Mouse (Mus musculus) layer of hippocampus, adult 18-20 months (tissue): ENCODE results near the gene Fbxw11. TPM values are rescaled to one million over a fixed set of nuclear protein-coding genes. Genes with fewer than 3 reads are reported as not detected.
A peak's percentile ranks its signal among the peaks of the same experiment; 100 is the strongest.

Experiments
- DNase-seq, 2 experiments: peaks; one replicate each; pipeline ENCODE4 v3.0.0; 2022; ENCODE audit warnings: low spot score in 2 of 2
- total RNA-seq, 2 experiments: library from RNA; stranded (reverse); gene quantifications; 2 replicates each; pipeline ENCODE4 v1.2.3; 2021

The Fbxw11 gene
- total RNA-seq, 2 experiments from 2014 or later, result 141 to 164 TPM

DNA sequence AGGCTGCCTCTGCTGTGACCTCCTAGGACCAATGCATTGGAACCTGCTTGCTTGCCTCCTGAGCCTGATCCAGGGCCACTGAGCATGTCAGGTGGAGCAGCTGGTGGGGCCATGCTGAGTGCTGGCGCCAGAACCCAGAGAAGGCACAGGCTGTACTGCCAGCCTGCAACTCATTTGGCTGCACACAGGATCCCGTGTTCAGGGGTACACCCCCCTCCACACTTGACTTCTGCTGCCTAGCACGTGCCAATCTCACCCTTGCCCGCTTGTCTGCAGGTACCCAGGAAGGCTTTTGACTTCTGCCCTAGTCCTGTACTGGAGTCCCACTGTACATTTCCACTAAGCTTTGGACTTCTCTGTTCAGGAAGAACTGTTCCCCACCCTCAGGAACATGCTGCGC is 19.3 kb upstream of the Fbxw11 start:
- peak; percentile 68 to 88 for DNase-seq

DNA sequence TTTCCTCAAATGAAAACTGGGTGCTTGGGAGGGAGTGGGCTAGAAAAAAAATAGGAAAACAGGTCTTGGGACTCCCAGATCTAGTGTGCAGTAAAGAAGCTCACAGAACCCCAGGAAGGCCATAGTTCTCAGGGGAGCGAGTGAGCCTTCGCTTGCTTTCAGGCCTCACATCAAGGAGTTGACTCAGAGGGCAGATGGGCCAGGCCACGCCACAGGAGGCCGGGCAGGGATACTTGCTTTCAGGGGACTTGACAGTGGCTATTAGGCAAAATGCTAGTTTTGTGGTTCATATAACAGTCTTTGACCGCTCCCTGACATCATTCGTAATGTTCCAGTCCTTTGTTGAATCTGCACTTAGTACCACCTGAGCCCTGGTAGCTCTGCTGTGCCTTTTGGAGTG is 18.6 kb upstream of the Fbxw11 start:
- no peak for DNase-seq

DNA sequence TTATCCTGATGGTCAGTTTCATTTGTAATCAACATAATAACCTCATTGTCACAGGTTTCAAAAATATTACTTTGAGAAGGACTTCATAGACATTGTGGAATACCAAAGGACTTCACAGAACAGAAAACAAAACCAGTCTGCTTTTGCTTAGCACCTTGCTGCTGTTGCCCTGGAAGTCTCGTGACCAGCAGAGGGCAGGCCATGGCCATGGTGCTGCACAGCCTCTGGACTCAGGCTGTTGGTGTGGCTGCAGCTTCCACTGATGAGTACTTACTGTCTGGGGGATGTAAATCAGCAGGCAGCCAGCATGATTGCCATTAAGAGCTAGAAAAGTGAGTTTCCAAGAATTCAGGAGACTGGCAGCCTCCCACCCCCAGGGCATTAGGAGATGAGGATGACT is 16.8 kb upstream of the Fbxw11 start:
- DNase-seq, result peak in 1 of 2 experiments; percentile 65

DNA sequence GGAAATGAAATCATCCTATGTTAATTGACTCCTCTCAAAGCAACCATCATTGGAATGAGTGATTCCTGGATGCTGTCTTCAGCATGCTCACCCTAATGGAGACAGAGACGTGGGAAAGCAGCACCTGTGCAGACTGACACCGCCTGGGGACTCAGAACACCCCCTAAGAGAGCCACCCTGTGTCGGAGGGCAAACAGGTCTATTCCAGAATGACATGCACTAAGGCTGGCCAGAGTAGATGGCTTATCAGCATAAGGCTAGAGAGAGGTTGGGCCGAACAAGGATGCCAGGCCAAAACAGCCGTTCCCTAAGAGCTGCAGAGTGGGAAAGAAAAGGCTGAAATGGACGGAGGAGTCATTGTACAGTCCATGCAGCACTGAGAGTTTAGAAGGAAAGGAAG is 16.4 kb upstream of the Fbxw11 start:
- no peak for DNase-seq

DNA sequence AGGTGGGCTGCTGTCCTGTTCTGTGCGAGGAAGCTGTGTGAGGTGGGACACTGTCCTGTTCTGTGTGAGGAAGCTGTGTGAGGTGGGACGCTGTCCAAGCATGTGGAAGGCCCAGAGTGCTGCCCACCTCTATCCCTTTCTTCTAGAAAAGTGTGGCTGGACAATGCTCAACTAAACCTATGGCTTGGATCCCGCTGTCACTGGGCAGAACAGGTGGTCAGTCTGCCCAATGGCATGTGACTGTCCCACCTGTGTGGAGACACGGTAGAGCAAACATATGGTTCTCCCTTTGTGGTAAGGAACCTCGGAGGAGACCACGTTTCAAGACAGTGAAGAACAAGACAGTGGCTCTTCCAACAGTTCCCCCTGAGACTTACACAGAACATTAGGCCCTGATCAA is 14.6 kb upstream of the Fbxw11 start:
- no peak for DNase-seq

DNA sequence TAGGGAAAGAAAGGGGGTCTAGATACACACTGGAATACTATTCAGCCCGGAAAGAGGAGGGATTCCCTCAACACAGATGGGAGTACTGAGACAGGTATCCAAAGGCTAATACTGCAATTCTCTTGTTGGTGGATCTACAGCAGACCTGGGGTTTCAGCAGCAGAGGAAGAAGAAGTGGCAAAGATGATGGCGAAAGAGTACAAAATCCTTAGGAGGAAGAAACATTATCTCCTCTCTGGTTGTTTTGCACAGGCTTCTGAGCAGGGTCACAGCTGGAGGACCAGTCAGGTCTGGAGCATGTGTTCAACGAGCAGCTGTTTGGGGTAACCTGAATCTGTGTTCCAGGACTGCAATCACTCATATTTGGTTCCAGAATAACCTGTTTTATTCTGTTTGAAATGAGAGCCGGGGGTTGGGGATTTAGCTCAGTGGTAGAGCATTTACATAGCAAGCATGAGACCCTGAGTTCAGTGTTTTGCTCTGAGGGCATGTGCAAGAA is 12.8 kb upstream of the Fbxw11 start:
- no peak for DNase-seq

DNA sequence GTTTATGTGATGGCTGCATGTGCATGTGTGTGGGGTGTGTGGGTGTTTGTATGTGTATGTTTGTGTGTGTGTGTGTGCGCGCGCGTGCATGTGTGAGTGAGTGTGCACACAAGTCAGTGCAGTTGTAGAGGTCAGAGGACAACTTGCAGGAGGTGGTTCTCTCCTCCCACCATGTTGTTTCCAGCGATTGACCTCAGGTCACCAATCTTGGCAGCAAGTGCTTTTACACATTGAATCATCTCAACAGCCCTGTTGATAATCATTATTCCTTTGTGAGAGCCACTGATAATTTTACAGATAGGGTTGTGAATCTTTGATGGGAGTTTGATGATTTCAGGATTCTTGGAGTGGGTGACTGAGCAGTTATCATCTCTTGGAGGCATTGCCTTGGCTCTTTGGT is 9.9 kb upstream of the Fbxw11 start:
- DNase-seq, result no peak

DNA sequence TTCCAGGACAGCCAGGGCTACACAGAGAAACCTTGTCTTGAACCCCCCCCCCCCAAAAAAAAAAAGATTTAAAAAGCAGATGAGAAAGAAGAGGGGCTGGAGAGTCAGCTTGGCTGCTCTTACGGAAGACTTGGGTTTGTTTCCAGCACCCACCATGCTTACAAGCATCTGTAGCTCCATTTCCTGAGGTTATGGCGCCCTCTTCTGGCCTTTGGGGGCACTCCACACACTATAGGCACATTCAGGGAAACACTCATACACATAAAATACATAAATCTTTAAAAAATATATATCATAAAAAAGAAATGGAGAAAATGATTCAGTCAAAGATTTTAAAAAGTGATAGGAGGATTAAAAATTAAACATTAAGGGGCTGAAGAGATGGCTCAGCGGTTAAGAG is 9.0 kb upstream of the Fbxw11 start:
- DNase-seq, result no peak

DNA sequence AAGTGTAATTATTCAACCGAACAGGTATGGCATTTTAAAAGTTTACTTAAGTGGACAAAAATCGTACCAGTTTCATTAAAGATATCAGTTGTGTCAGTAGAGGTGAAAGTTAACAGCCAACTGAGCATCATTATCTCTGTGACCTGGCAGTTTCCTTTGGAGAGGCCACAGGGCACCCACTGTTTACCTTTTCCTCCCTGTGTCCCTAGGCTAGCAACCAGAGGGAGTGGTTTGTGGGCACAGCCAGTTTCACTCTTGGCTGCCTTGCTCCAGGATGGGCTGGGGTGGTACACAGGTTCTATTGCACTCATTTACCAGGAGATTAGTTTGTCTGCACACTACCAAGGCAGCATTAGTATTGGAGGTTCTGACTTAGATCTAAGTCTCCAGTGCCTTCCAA is 8.4 kb upstream of the Fbxw11 start:
- DNase-seq, result no peak

DNA sequence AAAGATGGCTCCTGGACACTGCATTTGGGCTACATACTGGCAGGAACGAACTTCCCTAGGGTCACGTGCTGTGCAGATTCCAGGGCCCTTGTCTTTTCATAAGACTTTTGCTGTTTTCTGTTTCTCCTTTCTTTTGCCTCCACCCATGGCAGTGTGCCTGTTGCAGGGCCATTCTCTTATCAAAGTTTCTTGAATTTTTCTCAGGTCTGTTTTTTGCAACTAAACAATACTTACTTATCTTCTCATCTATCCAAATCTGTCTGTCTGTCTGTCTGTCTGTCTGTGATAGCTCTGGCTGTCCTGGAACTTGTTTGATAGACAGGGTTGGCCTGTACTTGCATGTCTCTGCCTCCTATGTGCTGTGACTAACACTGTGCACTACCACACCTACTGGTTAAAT is 7.7 kb upstream of the Fbxw11 start:
- no peak for DNase-seq

DNA sequence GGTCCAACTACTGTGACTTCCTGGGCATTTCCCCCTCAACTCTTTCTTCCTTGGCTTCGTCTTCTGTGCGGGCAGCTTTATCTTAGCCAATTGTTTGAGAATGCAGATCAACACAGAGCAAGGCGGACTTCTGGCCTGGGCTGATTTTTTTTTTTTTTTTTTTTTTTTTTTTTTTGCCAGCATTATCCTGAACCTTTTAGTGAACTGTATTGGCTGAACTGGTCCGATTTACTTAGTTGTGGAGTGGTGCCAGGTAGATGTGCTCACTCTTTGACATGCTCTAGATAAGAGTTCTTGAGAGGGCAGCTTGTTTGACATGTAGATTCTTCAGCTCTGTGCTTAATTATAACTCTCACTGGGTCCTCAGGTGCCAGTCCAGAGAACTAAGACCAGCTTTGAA is 6.2 kb upstream of the Fbxw11 start:
- DNase-seq, result no peak

DNA sequence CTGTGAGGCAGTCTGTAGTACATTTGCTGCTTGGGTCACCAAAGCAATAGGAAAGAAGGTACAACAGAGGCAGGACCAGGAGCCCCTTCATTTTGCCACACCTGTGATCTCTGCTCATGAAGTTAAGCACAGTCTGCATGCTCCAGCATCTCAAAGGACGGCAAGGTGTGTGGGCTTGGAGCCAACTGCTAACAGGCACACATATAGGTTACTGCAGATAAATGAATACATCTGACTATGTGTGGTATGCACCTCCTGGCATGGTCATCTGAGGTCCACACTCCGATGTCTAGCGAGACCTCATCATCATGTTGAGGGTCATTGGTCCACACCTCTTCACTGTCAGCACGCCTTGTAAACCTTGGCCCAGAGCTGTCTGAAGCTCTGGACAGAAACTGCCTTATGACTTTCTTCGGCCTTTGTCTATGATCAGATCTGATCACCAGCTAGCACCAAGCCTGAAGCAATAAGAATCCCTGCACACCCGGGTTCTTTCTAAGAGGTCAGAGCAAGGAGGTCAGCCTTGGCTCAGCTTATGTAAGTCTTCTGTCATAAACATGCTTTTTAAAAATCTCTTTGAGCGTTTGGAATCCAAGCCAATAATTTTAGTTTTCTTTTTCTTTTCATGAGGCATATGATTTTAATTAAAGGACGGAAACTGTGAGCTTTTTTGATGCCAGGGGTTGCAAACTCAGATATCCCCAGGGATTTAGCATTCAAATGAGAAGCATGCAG is 3.8 kb upstream of the Fbxw11 start:
- DNase-seq, result no peak

DNA sequence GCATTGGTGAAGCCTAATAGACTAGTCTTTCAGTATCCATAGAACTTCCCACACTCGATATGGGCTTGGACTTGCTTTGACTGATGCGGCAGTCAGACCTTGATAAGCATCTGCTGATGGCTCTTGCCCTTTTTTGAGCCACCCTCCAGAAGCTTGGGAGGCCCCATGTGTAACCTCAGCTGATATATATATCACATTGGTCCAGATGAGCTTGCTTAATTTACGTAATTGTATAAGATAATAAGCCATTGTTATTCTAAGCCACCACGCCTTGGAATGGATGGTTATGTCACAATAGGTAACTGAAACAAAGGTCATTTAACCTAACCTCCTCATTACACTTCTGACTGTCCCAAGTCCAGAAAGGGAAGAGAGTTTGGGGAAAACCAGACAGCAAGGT is 1.9 kb upstream of the Fbxw11 start:
- DNase-seq, result no peak

DNA sequence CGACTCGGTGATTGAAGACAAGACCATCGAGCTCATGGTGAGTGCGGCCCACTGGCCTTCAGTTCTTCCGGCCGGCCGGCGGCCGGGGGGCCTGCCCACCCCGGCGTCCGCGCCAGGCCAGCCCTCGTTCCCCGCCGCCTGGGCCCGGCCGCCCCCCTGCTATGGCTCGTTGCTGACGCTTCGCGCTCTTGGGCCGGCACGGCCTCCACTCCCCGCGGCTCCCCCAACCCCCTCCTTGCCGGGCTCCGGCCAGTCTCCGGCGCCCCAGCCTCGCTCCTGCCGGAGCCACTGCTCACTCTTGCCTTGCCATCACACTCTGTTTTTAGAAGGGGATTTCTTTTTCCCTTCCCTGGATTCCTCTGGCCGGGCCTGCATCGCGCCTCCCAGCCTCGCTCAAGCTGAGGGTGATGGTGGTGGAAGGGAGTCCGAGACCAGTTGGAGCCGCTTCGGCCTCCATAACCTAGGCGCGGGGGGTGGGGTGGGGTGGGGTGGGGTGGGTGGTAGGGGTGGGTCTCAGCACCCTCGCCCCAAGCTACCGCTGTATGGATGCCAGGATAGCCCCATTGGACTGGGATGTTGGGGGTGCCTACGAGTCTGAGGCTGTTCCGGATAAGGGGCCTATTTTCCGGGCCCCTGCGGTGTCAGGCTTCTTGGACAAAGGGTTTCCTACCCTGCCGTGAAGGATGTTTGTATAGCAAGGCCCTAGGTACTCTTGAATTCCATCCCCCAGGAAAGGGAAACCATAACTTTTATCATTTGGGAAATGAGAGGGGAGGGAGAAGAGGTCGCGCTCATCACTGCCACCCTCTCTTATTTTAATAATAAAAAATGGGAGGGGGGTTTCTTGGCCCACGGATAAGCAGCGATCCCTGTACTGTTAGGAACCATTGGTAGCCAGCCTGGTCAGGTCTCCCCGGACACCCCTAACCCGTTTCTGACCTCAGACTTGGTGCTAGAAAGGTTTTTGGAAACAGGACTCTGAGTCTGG is 669 bp downstream of the Fbxw11 start:
- no peak for DNase-seq

DNA sequence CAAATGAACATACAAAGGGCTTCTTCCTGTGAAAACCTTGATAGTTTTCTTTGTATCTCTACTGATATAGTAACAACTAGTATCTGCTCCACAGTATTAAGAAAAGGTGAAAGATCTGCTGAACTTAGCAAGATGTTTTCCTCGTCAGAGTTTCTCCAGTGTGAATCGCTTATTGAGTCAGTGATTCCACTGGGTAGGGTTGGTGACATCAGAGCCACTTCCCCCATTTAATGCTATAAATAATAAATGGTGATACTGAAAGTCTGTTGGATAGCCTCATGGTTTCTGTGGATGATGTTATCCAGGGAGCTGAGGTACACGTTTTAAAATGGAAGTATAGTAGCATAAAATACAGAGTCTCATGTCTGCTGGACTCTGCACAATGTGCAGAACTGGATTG is 1.5 kb downstream of the Fbxw11 start:
- no peak for DNase-seq

DNA sequence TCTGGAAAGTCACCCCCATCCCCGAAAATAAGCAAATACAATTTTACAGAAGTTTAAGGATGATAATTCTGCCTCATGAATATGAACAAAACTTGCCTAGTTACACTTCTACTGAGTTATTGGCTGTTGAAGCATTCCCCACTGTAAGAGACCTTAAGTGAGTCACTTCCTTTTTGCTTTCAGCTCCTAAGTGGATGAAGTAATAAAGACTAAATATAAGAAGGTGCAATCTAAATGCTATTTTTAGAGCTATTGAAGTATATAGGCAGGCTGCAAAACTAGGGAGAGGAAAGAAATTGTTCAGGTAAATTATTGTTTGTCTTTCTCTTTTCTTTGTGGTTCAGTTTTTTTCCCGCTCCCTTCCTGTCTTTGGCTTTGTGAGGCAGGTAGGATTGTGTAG is 4.7 kb downstream of the Fbxw11 start:
- no peak for DNase-seq

DNA sequence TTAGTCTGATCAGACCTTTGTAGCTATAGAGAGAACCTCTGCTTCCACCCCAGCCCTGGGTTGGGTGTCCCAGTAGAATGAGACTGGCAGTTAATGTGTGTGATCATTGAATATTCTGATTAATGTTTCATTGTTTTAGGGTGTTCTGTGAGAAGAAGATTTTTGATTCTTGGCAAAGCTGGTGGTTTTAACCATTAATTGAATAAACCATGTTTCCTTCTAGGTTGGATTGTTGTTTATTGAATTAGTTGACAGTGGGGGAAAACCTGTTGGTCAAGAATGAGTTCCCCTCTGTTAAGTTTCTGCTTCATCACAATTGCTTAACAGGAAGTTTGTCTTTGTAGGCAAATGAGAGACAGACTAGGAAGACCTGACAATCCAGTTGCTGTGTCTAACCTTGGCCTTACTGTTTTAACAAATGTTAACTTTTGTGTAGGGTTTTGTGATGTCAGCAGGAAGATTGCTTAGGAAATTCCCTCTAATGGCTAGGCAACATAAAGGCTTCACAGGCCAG is 7.8 kb downstream of the Fbxw11 start:
- DNase-seq, result no peak

DNA sequence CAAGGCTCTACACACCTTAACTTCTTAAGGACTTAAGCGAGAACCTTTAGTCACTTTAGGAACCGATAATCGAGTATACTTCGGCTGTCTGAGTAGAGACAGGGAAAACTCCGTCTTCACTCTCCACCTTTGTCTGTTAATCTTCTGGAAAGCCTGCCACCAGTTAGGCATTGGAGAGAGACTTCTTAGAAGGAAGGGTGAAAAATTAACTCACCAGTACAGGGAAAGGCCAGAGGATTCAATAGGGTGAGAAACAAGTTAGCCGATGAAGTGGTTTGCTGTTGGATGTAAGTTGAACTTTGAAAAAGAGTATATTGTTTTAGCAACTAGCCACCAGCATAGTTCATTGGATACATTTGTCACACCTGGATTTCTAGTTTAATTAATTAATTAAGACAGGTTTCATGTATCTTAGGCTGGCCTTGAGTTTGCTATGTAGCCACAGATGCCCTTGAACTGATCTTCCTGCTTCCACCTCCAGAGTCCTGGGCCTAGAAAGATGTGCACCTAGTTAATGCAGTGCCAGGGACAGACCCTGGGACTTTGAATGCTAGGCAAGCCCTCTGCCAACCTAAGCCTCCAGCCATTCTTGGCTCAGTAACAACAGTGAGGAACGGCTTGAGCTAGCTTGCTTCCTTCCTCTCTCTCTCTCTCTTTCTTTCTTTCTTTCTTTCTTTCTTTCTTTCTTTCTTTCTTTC is 8.5 kb downstream of the Fbxw11 start:
- DNase-seq, result no peak

DNA sequence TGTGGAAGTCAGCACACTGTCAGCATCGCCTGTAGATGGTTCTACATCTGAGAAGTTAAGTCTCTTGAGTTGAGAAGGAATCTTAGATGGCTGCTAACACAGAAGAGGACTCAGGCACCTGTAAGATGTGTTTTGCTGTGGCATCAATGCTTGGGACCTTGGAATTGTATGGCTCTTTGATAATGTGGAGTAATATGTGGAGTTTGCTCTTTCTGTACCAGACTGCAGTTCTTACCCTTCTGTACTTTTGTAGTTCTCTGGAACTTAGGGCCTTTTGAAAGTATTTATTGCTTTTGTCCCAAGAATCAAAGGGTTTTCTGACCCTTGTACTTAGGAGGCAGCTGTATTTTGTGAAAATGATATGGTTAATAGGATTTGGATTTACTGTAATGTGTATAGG is 9.2 kb downstream of the Fbxw11 start:
- no peak for DNase-seq

DNA sequence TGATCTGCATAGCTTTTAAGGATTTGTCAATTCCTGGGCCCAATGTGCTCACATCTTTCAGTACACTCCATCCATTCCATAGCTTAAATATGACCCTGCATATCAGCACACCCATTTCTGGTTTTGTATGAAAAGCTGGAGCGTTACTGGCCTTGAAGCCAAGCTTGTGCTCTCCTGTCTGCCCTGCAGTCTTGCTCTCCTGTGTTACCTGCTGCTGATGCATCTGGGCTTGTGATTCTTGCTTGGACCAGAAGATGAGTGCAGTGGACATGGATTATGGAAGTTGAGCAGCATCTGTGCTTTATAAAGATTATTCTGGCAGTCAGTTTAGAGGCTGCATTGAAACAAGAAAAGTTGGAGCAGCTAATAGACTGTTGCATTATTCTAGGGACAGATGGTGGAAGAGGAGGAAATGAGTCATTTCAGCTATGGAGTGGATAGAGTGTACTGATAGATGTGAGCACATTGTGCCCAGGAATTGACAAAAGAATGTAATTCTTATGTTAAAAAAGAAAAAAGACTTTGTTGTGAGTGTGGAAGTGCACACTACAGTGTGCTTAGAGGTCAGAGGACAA is 19.6 kb downstream of the Fbxw11 start:
- DNase-seq, result peak in 1 of 2 experiments; percentile 80

DNA sequence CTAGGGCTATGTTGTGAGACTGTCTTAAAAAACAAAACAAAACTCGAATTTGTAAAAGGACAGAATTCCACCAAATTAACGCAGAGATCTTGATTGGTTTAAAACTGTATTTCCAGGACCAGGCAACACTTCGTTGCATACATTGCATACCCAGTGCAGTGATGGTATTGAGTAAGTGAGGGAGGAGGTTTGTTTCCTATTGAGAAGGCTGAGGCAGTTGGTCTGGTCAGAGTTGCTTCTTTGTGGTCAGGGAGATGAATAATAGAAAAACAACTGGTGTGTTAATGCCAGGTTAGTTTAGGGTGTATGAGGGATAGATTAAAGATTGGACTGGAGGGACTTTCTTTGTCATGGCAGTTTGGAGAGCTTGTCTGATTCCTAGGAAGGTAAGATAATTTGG is 23.1 kb downstream of the Fbxw11 start:
- no peak for DNase-seq
